Mouse (Mus musculus): Measurements from ENCODE around the gene Zfp568.

DNA sequence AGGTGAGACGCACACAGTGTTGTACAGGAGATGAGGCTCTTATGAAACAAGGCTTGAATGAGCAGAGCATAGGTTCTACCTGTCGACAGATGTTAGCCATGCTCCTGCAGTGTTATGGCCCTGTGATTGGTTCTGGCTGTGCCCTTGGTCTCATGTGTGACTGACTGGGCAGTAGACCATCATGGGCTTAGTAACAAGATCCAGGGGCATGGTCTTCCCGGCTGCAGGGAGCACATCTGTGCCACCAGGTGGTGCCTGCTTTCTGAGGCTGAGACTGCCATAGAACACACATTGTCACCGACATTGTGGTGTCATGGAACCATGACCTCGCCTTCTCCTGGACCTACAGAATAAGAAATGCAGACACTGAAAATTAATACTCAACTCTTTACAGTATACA lies 41.6 kb downstream of the Zfp568 start:
- TF ChIP-seq CTCF (IDR thresholded peaks at IDR 0.05; ENCODE audit: borderline replicate concordance, insufficient read depth, low read depth, low read length) = no peak
- TF ChIP-seq POLR2A (IDR thresholded peaks at IDR 0.05; ENCODE audit: borderline replicate concordance, insufficient read depth, low read length) = no peak

All from cerebellum, adult 2 months (tissue).